Mouse (Mus musculus): Measurements from ENCODE around the gene Fam243.

DNA sequence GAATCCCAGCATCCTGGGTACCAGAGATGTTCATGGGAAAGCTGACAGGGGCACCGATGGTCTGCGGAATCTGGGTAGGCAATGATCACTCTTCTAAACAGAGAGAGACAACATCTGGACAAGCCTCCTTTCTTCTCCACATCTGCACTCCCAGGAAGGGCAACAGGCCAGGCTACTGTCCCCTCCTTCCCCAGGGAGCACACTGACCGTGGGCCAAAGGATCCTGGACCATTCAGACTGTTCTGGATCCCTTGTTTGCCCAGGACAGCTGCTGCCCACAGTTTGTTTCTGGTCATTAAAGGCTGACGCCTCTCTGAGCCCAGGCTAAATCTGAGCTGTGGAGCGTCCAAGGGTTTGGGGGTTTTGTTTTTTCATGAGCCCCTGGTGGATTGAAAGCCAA, 38.6 kb downstream of the Fam243 start:
- TF ChIP-seq CTCF (IDR thresholded peaks at IDR 0.05; ENCODE audit: control insufficient read depth, insufficient read depth, insufficient replicate concordance, low read depth, low read length) (no peak), POLR2A (IDR thresholded peaks at IDR 0.05; ENCODE audit: control insufficient read depth, low read depth, low read length) (no peak)
